Mouse (Mus musculus): ENCODE measurements around the gene Cela3b. TPM values are rescaled to one million over a fixed set of nuclear protein-coding genes. Genes with fewer than 3 reads are reported as not detected.

The Cela3b gene
- total RNA-seq, 2 experiments from 2014 or later, result not detected

- DNase-seq (ENCODE audit: low spot score in 2 of 2), result no peak
Observed at GRCm38 (mm10) chr4:137377526-137378304, 52.6 kb downstream of the Cela3b start.

- no peak for DNase-seq (ENCODE audit: low spot score in 2 of 2)
Observed at GRCm38 (mm10) chr4:137376778-137377177, 53.6 kb downstream of the Cela3b start.

- DNase-seq (ENCODE audit: low spot score in 2 of 2), result no peak
Observed at GRCm38 (mm10) chr4:137375314-137376278, 54.7 kb downstream of the Cela3b start.

- no peak for DNase-seq (ENCODE audit: low spot score in 2 of 2)
Observed at GRCm38 (mm10) chr4:137373711-137374110, 56.6 kb downstream of the Cela3b start.

- no peak for DNase-seq (ENCODE audit: low spot score in 2 of 2)
Observed at GRCm38 (mm10) chr4:137371596-137372523, 58.5 kb downstream of the Cela3b start.

Other genes with a start within 250 kb of the Cela3b start
- gene Wnt4, start 153.1 kb downstream of the Cela3b start, total RNA-seq (2021), result 10 to 100 TPM; 45.5 to 79.4 TPM
- gene Cdc42, start 72.8 kb downstream of the Cela3b start, total RNA-seq (2021), result 100 to 1,000 TPM; 386 to 454 TPM
- not detected for gene Cela3a, start 20.7 kb downstream of the Cela3b start, total RNA-seq (2021)
- not detected for gene 1700013G24Rik, start 22.7 kb upstream of the Cela3b start, total RNA-seq (2021)
- 100 to 1,000 TPM in 1 of 2 experiments, 10 to 100 TPM in 1; 79.7 to 122 TPM for gene Hspg2, start 38.2 kb upstream of the Cela3b start, total RNA-seq (2021)
- under 1 TPM in 1 of 2 experiments, not detected in 1; 0.83 TPM for gene Ldlrad2, start 144.0 kb upstream of the Cela3b start, total RNA-seq (2021)
- 100 to 1,000 TPM in 1 of 2 experiments, 10 to 100 TPM in 1; 92.3 to 111 TPM for gene Usp48, start 163.2 kb upstream of the Cela3b start, total RNA-seq (2021)
- gene Rap1gap, start 234.2 kb upstream of the Cela3b start, total RNA-seq (2021), result 100 to 1,000 TPM in 1 of 2 experiments, 10 to 100 TPM in 1; 94.7 to 131 TPM